In the genomic region with DNA sequence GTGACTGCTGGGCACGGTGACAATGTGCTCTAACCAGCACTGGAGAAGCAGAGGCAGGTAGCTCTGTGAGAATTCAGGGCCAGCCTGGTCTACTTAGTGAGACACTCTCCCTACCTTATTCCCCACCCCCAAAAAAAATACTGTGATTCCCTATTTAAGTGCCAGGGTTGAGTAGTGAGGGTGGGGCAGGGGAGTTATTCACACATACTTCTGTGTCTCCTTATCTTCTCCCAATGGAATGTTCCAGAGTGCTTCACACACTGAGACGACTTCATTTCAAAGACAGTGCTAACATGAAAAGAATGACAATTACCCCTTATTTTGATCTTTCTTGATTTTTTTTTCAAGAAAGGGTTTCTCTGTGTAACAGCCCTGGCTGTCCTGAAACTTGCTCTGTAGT, we compare ENCODE assay signal across 29 mouse cellular contexts. TPM values are rescaled to one million over a fixed set of nuclear protein-coding genes. Genes with fewer than 3 reads are reported as not detected.
"Had no signal": no experiment of that assay in that cellular context is flagged by ENCODE, and none has a peak within 500 bp of the region (broad histone marks: within the 10 kb centered on the region; RNA-seq: fewer than 3 reads in every experiment).

No protein-coding gene starts in this region.

- H3K27me3 ChIP-seq: embryonic facial prominence, embryonic 12.5 days; embryonic facial prominence, embryonic 13.5 days; embryonic facial prominence, embryonic 15.5 days; forebrain, embryonic 12.5 days; forebrain, embryonic 13.5 days; forebrain, embryonic 15.5 days had no signal

- H3K9me3 ChIP-seq: embryonic facial prominence, embryonic 10.5 days; embryonic facial prominence, embryonic 12.5 days; embryonic facial prominence, embryonic 13.5 days; embryonic facial prominence, embryonic 15.5 days; forebrain, embryonic 10.5 days; forebrain, embryonic 12.5 days; forebrain, embryonic 13.5 days; forebrain, embryonic 15.5 days had no signal

- H3K4me2 ChIP-seq: embryonic facial prominence, embryonic 12.5 days; embryonic facial prominence, embryonic 13.5 days; embryonic facial prominence, embryonic 15.5 days; forebrain, embryonic 12.5 days; forebrain, embryonic 13.5 days; forebrain, embryonic 15.5 days had no signal

- H3K9ac ChIP-seq: embryonic facial prominence, embryonic 12.5 days; embryonic facial prominence, embryonic 13.5 days; embryonic facial prominence, embryonic 15.5 days; forebrain, embryonic 12.5 days; forebrain, embryonic 13.5 days; forebrain, embryonic 15.5 days; forebrain, postnatal 0 days had no signal

- H3K4me1 ChIP-seq: embryonic facial prominence, embryonic 12.5 days; embryonic facial prominence, embryonic 13.5 days; embryonic facial prominence, embryonic 15.5 days; forebrain, embryonic 12.5 days; forebrain, embryonic 13.5 days; forebrain, embryonic 15.5 days had no signal

- H3K4me3 ChIP-seq: embryonic facial prominence, embryonic 10.5 days; embryonic facial prominence, embryonic 12.5 days; embryonic facial prominence, embryonic 13.5 days; embryonic facial prominence, embryonic 15.5 days; erythroblast, embryonic 14.5 days; forebrain, embryonic 10.5 days; forebrain, embryonic 12.5 days; forebrain, embryonic 13.5 days; forebrain, embryonic 15.5 days; gastrocnemius, adult 2 months; heart, adult 2 months had no signal

- H3K27ac ChIP-seq: embryonic facial prominence, embryonic 10.5 days; embryonic facial prominence, embryonic 12.5 days; embryonic facial prominence, embryonic 13.5 days; embryonic facial prominence, embryonic 15.5 days; forebrain, embryonic 10.5 days; forebrain, embryonic 12.5 days; forebrain, embryonic 13.5 days; forebrain, embryonic 15.5 days; gastrocnemius, adult 2 months; heart, adult 2 months had no signal

- DNase-seq: cerebellum, adult 8-10 months; cerebellum, adult 9-10 months; cerebellum, adult 9-11 months; cerebellum, postnatal 10 days; cerebellum, postnatal 14 days; cerebellum, postnatal 25 days; cerebellum, postnatal 36 days; embryo, embryonic 11 days; forebrain, postnatal 0 days; gastrocnemius, adult 2 months; gastrocnemius, postnatal 10 days; gastrocnemius, postnatal 14 days; gastrocnemius, postnatal 25 days; gastrocnemius, postnatal 36 days; heart, adult 11 months; heart, adult 18-20 months; heart, adult 2 months had no signal

- H3K36me3 ChIP-seq: embryonic facial prominence, embryonic 10.5 days; embryonic facial prominence, embryonic 12.5 days; embryonic facial prominence, embryonic 13.5 days; embryonic facial prominence, embryonic 15.5 days; forebrain, embryonic 10.5 days; forebrain, embryonic 12.5 days; forebrain, embryonic 15.5 days had no signal

- ATAC-seq: forebrain, embryonic 13.5 days; forebrain, embryonic 14.5 days; forebrain, embryonic 15.5 days; forebrain, embryonic 16.5 days; forebrain, postnatal 0 days had no signal

RNA-seq across cellular contexts. Expression of a gene that starts 40.9 kb away (rescaled TPM):
- polyA plus RNA-seq: erythroblast, embryonic 14.5 days; gonadal fat pad, adult 2 months; heart, adult 2 months had no signal
